Mouse (Mus musculus): Measurements from ENCODE around the gene Mapkapk3. TPM values are rescaled to one million over a fixed set of nuclear protein-coding genes. Genes with fewer than 3 reads are reported as not detected.
A peak's percentile ranks its signal among the peaks of the same experiment; 100 is the strongest.

Gene Mapkapk3
- total and polyA plus RNA-seq, 3 experiments, result 42.3 to 49.9 TPM; not detected in 1

DNA sequence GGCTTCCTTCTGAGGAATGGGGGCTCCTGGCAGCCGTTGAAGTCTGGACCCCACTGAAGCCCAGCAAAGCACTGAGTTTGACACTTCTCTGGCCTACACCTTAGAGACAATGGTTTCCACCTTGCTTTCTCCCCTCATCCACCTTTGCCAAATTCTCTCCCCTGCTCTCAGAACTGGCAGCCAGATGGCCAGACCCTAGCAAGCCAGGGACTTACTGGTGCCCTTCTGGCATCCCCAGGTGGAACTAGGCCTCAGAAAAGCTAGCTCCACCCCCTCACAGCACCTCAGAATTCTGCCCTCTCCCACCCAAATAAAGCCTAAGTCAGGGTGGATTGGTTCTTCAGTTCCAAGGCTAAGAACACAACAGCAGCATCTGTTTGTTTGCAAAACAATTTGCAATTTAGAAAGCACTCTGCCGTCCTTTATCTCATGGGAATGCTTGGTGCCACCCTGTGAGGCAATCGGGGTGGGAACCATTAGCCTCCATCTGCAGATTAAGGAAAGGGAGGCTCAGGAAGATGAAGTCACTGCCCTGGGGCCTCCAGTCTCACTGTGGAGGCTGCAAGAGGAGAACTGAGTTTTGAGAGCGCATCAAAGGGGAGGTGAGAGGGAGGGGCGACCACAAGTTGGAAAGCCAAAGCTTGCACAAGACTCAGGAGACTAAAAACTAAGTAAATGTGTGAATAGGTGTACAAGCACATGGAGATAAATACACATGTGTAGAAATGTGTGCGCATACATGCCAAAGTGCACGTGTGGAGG is 18.3 kb downstream of the Mapkapk3 start:
- no peak for TF ChIP-seq MAFK (IDR thresholded peaks at IDR 0.05; ENCODE audit: borderline replicate concordance, low read depth, low read length)
- no peak for TF ChIP-seq MXI1 (IDR thresholded peaks at IDR 0.05; ENCODE audit: low read depth, low read length)
- no peak for TF ChIP-seq USF1 (IDR thresholded peaks at IDR 0.05; ENCODE audit: low read depth, low read length)
- no peak for TF ChIP-seq GATA1 (IDR thresholded peaks at IDR 0.05; ENCODE audit: low read depth, low read length)
- TF ChIP-seq BHLHE40 (IDR thresholded peaks at IDR 0.05; ENCODE audit: borderline replicate concordance, low read depth, low read length), result no peak
- TF ChIP-seq ZC3H11A (IDR thresholded peaks at IDR 0.05; ENCODE audit: low read depth, low read length), result no peak
- no peak for TF ChIP-seq MYC (IDR thresholded peaks at IDR 0.05; ENCODE audit: low read depth, low read length)
- no peak for TF ChIP-seq MAZ (IDR thresholded peaks at IDR 0.05; ENCODE audit: low read depth, low read length)
- no peak overlapping the region for H3K9ac ChIP-seq (ENCODE audit: control insufficient read depth, low read depth, low read length, poor library complexity, severe bottlenecking)
- H3K9me3 ChIP-seq (replicated peaks; ENCODE audit: insufficient read depth, low read length), result no peaks in the 10 kb centered on the region
- no peaks in the 10 kb centered on the region for H3K27me3 ChIP-seq (ENCODE audit: control insufficient read depth in 1 of 2, insufficient read depth in 2 of 2, low read length in 2 of 2)
- no peak for DNase-seq (ENCODE audit: low read depth, low spot score)
- H3K4me1 ChIP-seq (ENCODE audit: control insufficient read depth in 1 of 2, insufficient read depth in 2 of 2, low read length in 2 of 2), result peaks cover 38 to 58% of the 10 kb centered on the region in 2 experiments
- no peaks in the 10 kb centered on the region for H3K79me2 ChIP-seq (ENCODE audit: control insufficient read depth, insufficient read depth, low read length, poor library complexity)
- H3K36me3 ChIP-seq (ENCODE audit: control insufficient read depth in 1 of 2, insufficient read depth in 2 of 2, low read length in 2 of 2), result peaks cover 0 to 45% of the 10 kb centered on the region in 2 experiments; a peak in 2 of 4 replicates
- H3K27ac ChIP-seq (ENCODE audit: control insufficient read depth, low read depth, low read length), result no peak overlapping the region
- H3K4me3 ChIP-seq (ENCODE audit: control insufficient read depth in 1 of 2, insufficient read depth in 1 of 2, low read depth in 2 of 2, low read length in 2 of 2), result no peak overlapping the region

DNA sequence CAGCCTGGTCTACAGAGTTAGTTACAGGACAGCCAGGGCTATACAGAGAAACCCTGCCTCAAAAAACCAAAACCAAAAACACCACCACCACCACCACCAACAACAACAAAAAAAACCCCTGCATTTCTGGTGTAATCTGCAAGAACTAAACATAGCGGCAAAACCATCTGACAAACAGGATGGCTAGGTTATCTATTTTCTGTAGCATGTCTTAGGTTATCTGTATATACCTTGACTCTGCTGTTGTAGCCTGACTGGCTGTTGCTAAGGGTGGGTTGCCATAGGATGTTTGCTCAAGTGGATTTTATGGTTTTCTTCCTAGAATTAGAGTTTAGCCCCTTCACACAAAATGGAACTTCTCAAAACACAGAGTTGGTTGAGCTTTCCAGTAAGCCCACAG is 19.9 kb downstream of the Mapkapk3 start:
- no peak for DNase-seq (ENCODE audit: low read depth, low spot score)
- Histone ChIP-seq H3K9ac (ENCODE audit: control insufficient read depth, low read depth, low read length, poor library complexity, severe bottlenecking) (no peak overlapping the region), H3K27ac (ENCODE audit: control insufficient read depth, low read depth, low read length) (peak overlapping the region; percentile 44), H3K27me3 (ENCODE audit: control insufficient read depth in 1 of 2, insufficient read depth in 2 of 2, low read length in 2 of 2) (no peaks in the 10 kb centered on the region), H3K4me3 (ENCODE audit: control insufficient read depth in 1 of 2, insufficient read depth in 1 of 2, low read depth in 2 of 2, low read length in 2 of 2) (no peak overlapping the region), H3K79me2 (ENCODE audit: control insufficient read depth, insufficient read depth, low read length, poor library complexity) (no peaks in the 10 kb centered on the region), H3K9me3 (replicated peaks; ENCODE audit: insufficient read depth, low read length) (no peaks in the 10 kb centered on the region), H3K4me1 (ENCODE audit: control insufficient read depth in 1 of 2, insufficient read depth in 2 of 2, low read length in 2 of 2) (peaks cover 38 to 58% of the 10 kb centered on the region in 2 experiments), H3K36me3 (ENCODE audit: control insufficient read depth in 1 of 2, insufficient read depth in 2 of 2, low read length in 2 of 2) (peaks cover 0 to 45% of the 10 kb centered on the region in 2 experiments; a peak in 2 of 4 replicates)
- TF ChIP-seq CTCF (IDR thresholded peaks at IDR 0.05 in 2 of 3, conservative IDR thresholded peaks at IDR 0.05 in 1 of 3; ENCODE audit: control insufficient read depth in 1 of 3, insufficient read depth in 1 of 3, low read depth in 2 of 3, low read length in 3 of 3, poor library complexity in 1 of 3, severe bottlenecking in 1 of 3) (no peak), MAX (IDR thresholded peaks at IDR 0.05; ENCODE audit: low read length) (no peak), RAD21 (IDR thresholded peaks at IDR 0.05; ENCODE audit: low read depth, low read length) (no peak), ELF1 (IDR thresholded peaks at IDR 0.05; ENCODE audit: low read depth, low read length) (no peak), NELFE (IDR thresholded peaks at IDR 0.05; ENCODE audit: low read depth, low read length) (no peak), MAFK (IDR thresholded peaks at IDR 0.05; ENCODE audit: borderline replicate concordance, low read depth, low read length) (no peak), RCOR1 (IDR thresholded peaks at IDR 0.05; ENCODE audit: low read depth, low read length) (peak; percentile 16; the same call in 1 of the 2 replicates), ETS1 (IDR thresholded peaks at IDR 0.05; ENCODE audit: low read depth, low read length) (peak; percentile 63), SIN3A (IDR thresholded peaks at IDR 0.05; ENCODE audit: low read length) (peak; percentile 67; the same call in 1 of the 2 replicates), HCFC1 (IDR thresholded peaks at IDR 0.05; ENCODE audit: low read depth, low read length) (peak; percentile 35; the same call in 1 of the 2 replicates), MYB (IDR thresholded peaks at IDR 0.05; ENCODE audit: low read depth, low read length) (no peak), MXI1 (IDR thresholded peaks at IDR 0.05; ENCODE audit: low read depth, low read length) (peak; percentile 40; the same call in 1 of the 2 replicates), POLR2AphosphoS2 (IDR thresholded peaks at IDR 0.05; ENCODE audit: low read length) (no peak), NRF1 (IDR thresholded peaks at IDR 0.05; ENCODE audit: insufficient read depth, low read depth, low read length, poor library complexity, severe bottlenecking) (no peak), USF1 (IDR thresholded peaks at IDR 0.05; ENCODE audit: low read depth, low read length) (no peak), GABPA (IDR thresholded peaks at IDR 0.05; ENCODE audit: low read depth, low read length) (no peak), TAL1 (IDR thresholded peaks at IDR 0.05; ENCODE audit: low read length) (peak; percentile 25; the same call in 1 of the 2 replicates), MYC (IDR thresholded peaks at IDR 0.05; ENCODE audit: low read depth, low read length) (no peak), BHLHE40 (IDR thresholded peaks at IDR 0.05; ENCODE audit: borderline replicate concordance, low read depth, low read length) (no peak), TCF12 (IDR thresholded peaks at IDR 0.05; ENCODE audit: low read depth, low read length) (0 out of 2 replicates have a peak, but pooled peaks have one; percentile 39), TBP (IDR thresholded peaks at IDR 0.05; ENCODE audit: low read depth, low read length) (no peak), USF2 (IDR thresholded peaks at IDR 0.05; ENCODE audit: borderline replicate concordance in 1 of 2, insufficient read depth in 1 of 2, low read depth in 1 of 2, low read length in 2 of 2) (no peak), GATA1 (IDR thresholded peaks at IDR 0.05; ENCODE audit: low read depth, low read length) (peak; percentile 55), EP300 (IDR thresholded peaks at IDR 0.05; ENCODE audit: low read depth in 1 of 2, low read length in 2 of 2) (peak; percentile 35 to 46; a peak in 3 of 4 replicates), MAZ (IDR thresholded peaks at IDR 0.05; ENCODE audit: low read depth, low read length) (no peak), ZKSCAN1 (IDR thresholded peaks at IDR 0.05; ENCODE audit: low read depth, low read length) (0 out of 2 replicates have a peak, but pooled peaks have one; percentile 3), POLR2A (IDR thresholded peaks at IDR 0.05; ENCODE audit: control insufficient read depth in 1 of 2, insufficient read depth in 1 of 2, low read depth in 1 of 2, low read length in 2 of 2, poor library complexity in 1 of 2) (no peak)
